Mouse (Mus musculus): ENCODE results near the gene 4930474N05Rik.

4930474N05Rik gene

GRCm38 (mm10) chr14:36094617-36095016, at the start of gene 4930474N05Rik:
Gene 4930474N05Rik (plus strand): TSS chr14:36094917.
- DNase-seq (ENCODE audit: inconsistent age in 2 of 2, low spot score in 1 of 2) = no peak

DNA sequence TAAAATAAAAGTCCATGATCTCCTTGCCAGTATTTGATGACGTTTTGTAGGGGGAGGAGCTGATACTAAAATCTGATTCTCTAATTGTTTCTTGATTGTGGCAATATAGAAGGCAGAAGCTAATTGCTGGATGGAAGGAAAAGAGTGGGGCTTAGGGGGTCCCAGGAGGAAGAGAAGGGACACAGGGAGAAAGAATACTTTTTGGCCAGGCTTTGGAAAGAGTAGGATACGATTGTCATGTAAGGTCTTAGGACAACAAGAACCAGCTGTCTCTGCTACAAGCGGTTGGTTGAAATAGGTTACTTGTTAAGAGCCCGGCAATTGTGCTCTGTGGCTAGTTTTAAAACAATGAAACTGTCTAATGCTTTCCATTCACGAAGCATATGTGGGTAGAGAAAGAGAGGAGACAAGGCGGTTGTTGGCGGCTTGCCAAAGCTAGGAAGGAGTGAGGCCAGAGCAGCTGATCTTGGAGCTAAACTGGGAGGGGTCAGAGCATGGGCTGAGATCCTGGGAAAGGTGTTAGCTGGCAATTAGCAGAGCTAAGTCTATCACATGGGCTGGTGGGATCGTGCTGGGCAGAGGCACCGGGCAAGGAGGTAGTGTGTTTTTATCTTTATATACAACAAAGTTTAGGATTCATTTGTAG, 45.8 kb upstream of the 4930474N05Rik start:
- DNase-seq (ENCODE audit: inconsistent age in 2 of 2, low spot score in 1 of 2) = peak in 1 of 2 experiments; percentile 28

DNA sequence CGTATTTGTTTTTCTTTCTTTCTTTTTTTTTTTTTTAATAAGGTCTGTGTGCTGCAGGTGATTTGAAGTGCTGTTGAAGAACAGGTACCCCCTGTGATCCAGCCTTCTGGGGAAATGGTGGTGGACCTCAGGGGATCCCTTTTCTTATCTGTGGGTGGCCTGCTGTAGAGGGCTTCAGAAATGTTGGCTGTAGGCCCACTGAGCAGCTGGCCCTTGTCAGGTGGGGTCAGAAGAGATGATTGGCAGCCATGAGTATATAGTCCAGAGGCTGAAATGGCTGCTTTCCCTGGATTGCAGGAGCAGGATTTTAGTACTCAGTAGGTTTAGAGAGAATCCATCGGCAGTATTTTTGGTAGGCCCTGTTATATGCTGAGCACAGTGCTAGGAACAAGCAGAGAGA, 41.4 kb upstream of the 4930474N05Rik start:
- DNase-seq (ENCODE audit: inconsistent age in 2 of 2, low spot score in 1 of 2) = no peak

DNA sequence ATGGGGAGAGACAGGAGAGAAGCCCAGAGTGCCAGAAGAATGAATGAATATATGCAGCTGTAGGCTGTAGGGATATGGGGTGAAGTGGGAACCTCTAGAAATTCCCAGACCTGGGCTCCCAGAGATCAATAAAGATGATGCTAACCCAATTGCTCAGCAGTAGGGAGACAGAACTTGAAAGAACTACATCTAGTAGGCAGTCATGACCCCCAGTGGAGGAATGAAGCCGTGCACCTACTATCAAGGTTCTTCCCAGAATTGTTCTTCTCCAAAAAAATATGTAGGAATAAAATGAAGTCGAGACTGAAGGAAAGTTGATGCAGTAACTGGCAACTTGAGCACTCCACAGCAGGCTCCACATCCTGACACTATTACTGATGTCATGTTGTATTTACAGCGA, 3.8 kb downstream of the 4930474N05Rik start:
- no peak for DNase-seq (ENCODE audit: inconsistent age in 2 of 2, low spot score in 1 of 2)

- DNase-seq (ENCODE audit: inconsistent age in 2 of 2, low spot score in 1 of 2) = no peak
These were observed 4.9 kb downstream of the 4930474N05Rik start for GRCm38 (mm10) chr14:36099647-36100046.

- DNase-seq (ENCODE audit: inconsistent age in 2 of 2, low spot score in 1 of 2) = no peak
These were observed 6.0 kb downstream of the 4930474N05Rik start for GRCm38 (mm10) chr14:36100731-36101130.

GRCm38 (mm10) chr14:36114481-36114880, 19.8 kb downstream of the 4930474N05Rik start:
- no peak for DNase-seq (ENCODE audit: inconsistent age in 2 of 2, low spot score in 1 of 2)

- no peak for DNase-seq (ENCODE audit: inconsistent age in 2 of 2, low spot score in 1 of 2)
These were observed 29.1 kb downstream of the 4930474N05Rik start for GRCm38 (mm10) chr14:36123775-36124335.

DNA sequence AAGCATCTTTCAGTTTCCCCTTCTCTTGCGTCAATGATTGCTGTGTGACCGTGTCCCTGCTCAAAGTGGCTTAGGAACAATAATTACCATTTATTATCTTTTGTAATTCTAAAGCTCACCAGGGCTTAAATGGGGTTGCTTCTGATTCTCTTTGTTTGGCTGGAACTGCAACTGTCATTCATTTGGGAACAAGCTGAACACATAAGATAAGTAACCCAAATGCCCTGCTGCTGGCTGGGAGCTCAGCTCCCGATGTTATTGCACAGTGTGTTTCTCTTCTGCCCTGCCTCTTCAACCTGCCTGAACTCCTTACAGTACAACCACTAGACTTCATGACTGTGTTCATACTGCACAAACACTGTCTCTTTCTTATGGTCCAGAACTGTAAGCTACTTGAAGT, 41.0 kb downstream of the 4930474N05Rik start:
- DNase-seq (ENCODE audit: inconsistent age in 2 of 2, low spot score in 1 of 2) = no peak

DNA sequence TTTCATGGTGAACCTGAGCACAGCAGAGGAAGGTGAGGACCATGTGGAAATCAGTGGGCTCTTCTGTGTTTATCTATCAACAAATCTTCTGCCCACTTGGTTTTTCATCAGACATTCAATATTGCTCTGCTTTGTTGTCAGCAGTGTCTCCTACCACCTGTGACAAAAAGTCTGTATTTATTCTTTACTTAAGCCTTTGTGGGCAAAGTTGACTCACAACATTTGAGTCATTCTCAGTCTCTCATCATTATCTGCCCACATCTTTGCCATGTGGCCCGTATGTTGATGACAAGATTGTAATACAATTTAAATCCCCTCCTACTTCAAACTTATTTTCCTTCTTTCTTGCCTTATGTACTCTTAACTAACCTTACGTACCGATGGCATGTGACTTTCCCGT, 43.0 kb downstream of the 4930474N05Rik start:
- DNase-seq (ENCODE audit: inconsistent age in 2 of 2, low spot score in 1 of 2) = no peak

- no peak for DNase-seq (ENCODE audit: inconsistent age in 2 of 2, low spot score in 1 of 2)
These were observed 50.5 kb downstream of the 4930474N05Rik start for GRCm38 (mm10) chr14:36145261-36145660.
